In the genomic region with DNA sequence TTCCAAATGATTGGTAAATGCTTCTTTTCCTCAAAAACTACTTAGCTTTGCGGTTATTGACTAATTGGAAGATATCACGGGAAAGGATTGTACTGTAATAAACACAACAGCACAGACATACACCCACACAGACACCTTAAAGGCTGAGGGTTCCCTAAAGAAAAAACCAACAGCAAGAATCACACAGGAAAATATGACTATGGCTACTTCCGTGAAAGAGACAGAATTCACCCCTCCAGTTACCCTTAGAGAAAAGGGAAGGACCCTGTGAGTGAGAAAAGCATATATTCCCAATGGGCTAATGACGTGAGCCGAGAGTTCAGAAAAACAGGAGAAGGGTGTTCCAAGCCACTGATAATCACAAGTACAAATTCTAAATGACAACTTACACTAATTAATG, we compare ENCODE assay signal across 18 mouse cellular contexts.
"Had no signal": no experiment of that assay in that cellular context is flagged by ENCODE, and none has a peak within 500 bp of the region (broad histone marks: within the 10 kb centered on the region; RNA-seq: fewer than 3 reads in every experiment).

No protein-coding gene starts in this region.

- ATAC-seq: midbrain, embryonic 16.5 days had no signal

- H3K4me1 ChIP-seq: midbrain, embryonic 10.5 days; midbrain, embryonic 12.5 days; neural tube, embryonic 13.5 days; neural tube, embryonic 15.5 days had no signal

- H3K4me2 ChIP-seq: lung, embryonic 14.5 days; midbrain, embryonic 12.5 days; neural tube, embryonic 13.5 days; neural tube, embryonic 15.5 days had no signal

- DNase-seq: lung, adult 18-20 months; lung, postnatal 10 days; lung, postnatal 4 days; midbrain, embryonic 14.5 days; retina, postnatal 1 day; right cerebral cortex, adult 18-20 months; right cerebral cortex, postnatal 25 days; spleen, adult 18-20 months; thymus, adult 18-20 months; thymus, postnatal 14 days; thymus, postnatal 36 days had no signal

- H3K9ac ChIP-seq: lung, embryonic 14.5 days; midbrain, embryonic 12.5 days; neural tube, embryonic 13.5 days; neural tube, embryonic 15.5 days had no signal

- H3K27me3 ChIP-seq: midbrain, embryonic 12.5 days; neural tube, embryonic 15.5 days had no signal

- H3K27ac ChIP-seq: midbrain, embryonic 10.5 days; midbrain, embryonic 12.5 days; neural tube, embryonic 13.5 days; neural tube, embryonic 15.5 days had no signal

- H3K4me3 ChIP-seq: midbrain, embryonic 10.5 days; midbrain, embryonic 12.5 days; myocyte; neural tube, embryonic 13.5 days; neural tube, embryonic 15.5 days had no signal

- H3K36me3 ChIP-seq: midbrain, embryonic 10.5 days; midbrain, embryonic 12.5 days; neural tube, embryonic 13.5 days; neural tube, embryonic 15.5 days had no signal

- H3K9me3 ChIP-seq: midbrain, embryonic 10.5 days; midbrain, embryonic 12.5 days; neural tube, embryonic 13.5 days; neural tube, embryonic 15.5 days had no signal
